Mouse (Mus musculus): ENCODE data around the gene Nell1. TPM values are rescaled to one million over a fixed set of nuclear protein-coding genes. Genes with fewer than 3 reads are reported as not detected.

The Nell1 gene
- polyA plus RNA-seq, 1 experiment from 2014 or later: 2.2 TPM

GRCm38 (mm10) chr7:50614101-50614500, 639.4 kb downstream of the Nell1 start:
- Histone ChIP-seq H3K4me2 (no peak overlapping the region), H3K27me3 (ENCODE audit: control insufficient read depth, insufficient read depth, low read length) (no peaks in the 10 kb centered on the region), H3K36me3 (ENCODE audit: control insufficient read depth, insufficient read depth, low read length) (no peaks in the 10 kb centered on the region), H3K9me3 (ENCODE audit: control insufficient read depth, low read length) (no peaks in the 10 kb centered on the region), H3K9ac (ENCODE audit: low read length) (no peak overlapping the region), H3K4me3 (ENCODE audit: low read depth, low read length) (no peak overlapping the region), H3K27ac (ENCODE audit: low read depth, low read length) (no peak overlapping the region), H3K4me1 (ENCODE audit: control insufficient read depth, insufficient read depth, low read length) (no peaks in the 10 kb centered on the region)
- DNase-seq (ENCODE audit: low spot score, missing footprints): no peak
- WGBS: 83% methylated on average over 2 of the region's 2 CpGs
- ATAC-seq (ENCODE audit: low FRiP score): no peak

GRCm38 (mm10) chr7:50629186-50629585, 654.5 kb downstream of the Nell1 start:
- H3K4me2 ChIP-seq: no peak overlapping the region
- no peaks in the 10 kb centered on the region for H3K27me3 ChIP-seq (ENCODE audit: control insufficient read depth, insufficient read depth, low read length)
- 72% methylated on average over 3 of the region's 3 CpGs for WGBS
- H3K4me1 ChIP-seq (ENCODE audit: control insufficient read depth, insufficient read depth, low read length): no peaks in the 10 kb centered on the region
- H3K4me3 ChIP-seq (ENCODE audit: low read depth, low read length): no peak overlapping the region
- H3K27ac ChIP-seq (ENCODE audit: low read depth, low read length): no peak overlapping the region
- no peaks in the 10 kb centered on the region for H3K36me3 ChIP-seq (ENCODE audit: control insufficient read depth, insufficient read depth, low read length)
- DNase-seq (ENCODE audit: low spot score, missing footprints) (no peak), ATAC-seq (ENCODE audit: low FRiP score) (no peak)
- H3K9me3 ChIP-seq (ENCODE audit: control insufficient read depth, low read length): no peaks in the 10 kb centered on the region
- no peak overlapping the region for H3K9ac ChIP-seq (ENCODE audit: low read length)

GRCm38 (mm10) chr7:50633147-50633546, 658.5 kb downstream of the Nell1 start:
- no peak overlapping the region for H3K4me2 ChIP-seq
- 44% methylated on average over 2 of the region's 2 CpGs for WGBS
- H3K27ac ChIP-seq (ENCODE audit: low read depth, low read length): no peak overlapping the region
- H3K9me3 ChIP-seq (ENCODE audit: control insufficient read depth, low read length): no peaks in the 10 kb centered on the region
- ATAC-seq (ENCODE audit: low FRiP score) (peak; percentile 83), DNase-seq (ENCODE audit: low spot score, missing footprints) (no peak)
- no peak overlapping the region for H3K9ac ChIP-seq (ENCODE audit: low read length)
- H3K4me1 ChIP-seq (ENCODE audit: control insufficient read depth, insufficient read depth, low read length): no peaks in the 10 kb centered on the region
- no peak overlapping the region for H3K4me3 ChIP-seq (ENCODE audit: low read depth, low read length)
- H3K36me3 ChIP-seq (ENCODE audit: control insufficient read depth, insufficient read depth, low read length): no peaks in the 10 kb centered on the region
- H3K27me3 ChIP-seq (ENCODE audit: control insufficient read depth, insufficient read depth, low read length): no peaks in the 10 kb centered on the region

GRCm38 (mm10) chr7:50672266-50672665, 697.6 kb downstream of the Nell1 start:
- ATAC-seq (ENCODE audit: low FRiP score): no peak
- no peaks in the 10 kb centered on the region for H3K9me3 ChIP-seq (ENCODE audit: control insufficient read depth, low read length)

DNA sequence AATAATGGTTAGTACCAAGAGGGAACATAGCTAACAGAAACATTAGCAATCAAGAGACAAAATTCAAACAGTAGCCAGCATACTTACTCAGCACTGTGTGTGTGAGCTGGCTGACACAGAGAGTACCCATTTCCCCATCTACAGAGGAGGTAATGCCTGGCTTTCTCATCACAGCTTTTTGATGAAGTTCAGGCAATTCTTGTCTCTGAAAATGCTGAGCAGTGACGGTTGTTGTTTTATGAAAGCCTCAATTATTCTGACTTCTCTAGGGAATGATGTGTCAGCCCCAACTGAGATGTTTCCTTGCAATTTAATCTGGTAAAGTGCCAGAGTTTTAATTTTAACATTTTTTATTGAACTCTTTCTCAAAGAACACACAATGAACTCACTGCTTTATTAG, 700.8 kb downstream of the Nell1 start:
- no peak for DNase-seq (ENCODE audit: low spot score, missing footprints)
- no peak for ATAC-seq (ENCODE audit: low FRiP score)
- Histone ChIP-seq H3K4me3 (ENCODE audit: low read depth, low read length) (no peak overlapping the region), H3K4me1 (ENCODE audit: control insufficient read depth, insufficient read depth, low read length) (no peaks in the 10 kb centered on the region), H3K36me3 (ENCODE audit: control insufficient read depth, insufficient read depth, low read length) (no peaks in the 10 kb centered on the region), H3K4me2 (no peak overlapping the region), H3K9me3 (ENCODE audit: control insufficient read depth, low read length) (no peaks in the 10 kb centered on the region), H3K27ac (ENCODE audit: low read depth, low read length) (no peak overlapping the region), H3K27me3 (ENCODE audit: control insufficient read depth, insufficient read depth, low read length) (no peaks in the 10 kb centered on the region), H3K9ac (ENCODE audit: low read length) (no peak overlapping the region)
- 83% methylated on average over 1 of the region's 1 CpGs for whole genome bisulfite sequencing

More at GRCm38 (mm10) chr7:50672266-50672665, 697.6 kb downstream of the Nell1 start:
- Histone ChIP-seq H3K4me2 (no peak overlapping the region), H3K9ac (ENCODE audit: low read length) (no peak overlapping the region), H3K4me1 (ENCODE audit: control insufficient read depth, insufficient read depth, low read length) (no peaks in the 10 kb centered on the region), H3K27ac (ENCODE audit: low read depth, low read length) (no peak overlapping the region), H3K36me3 (ENCODE audit: control insufficient read depth, insufficient read depth, low read length) (no peaks in the 10 kb centered on the region), H3K27me3 (ENCODE audit: control insufficient read depth, insufficient read depth, low read length) (no peaks in the 10 kb centered on the region), H3K4me3 (ENCODE audit: low read depth, low read length) (no peak overlapping the region)
- no peak for DNase-seq (ENCODE audit: low spot score, missing footprints)
- WGBS: 81% methylated on average over 4 of the region's 4 CpGs

DNA sequence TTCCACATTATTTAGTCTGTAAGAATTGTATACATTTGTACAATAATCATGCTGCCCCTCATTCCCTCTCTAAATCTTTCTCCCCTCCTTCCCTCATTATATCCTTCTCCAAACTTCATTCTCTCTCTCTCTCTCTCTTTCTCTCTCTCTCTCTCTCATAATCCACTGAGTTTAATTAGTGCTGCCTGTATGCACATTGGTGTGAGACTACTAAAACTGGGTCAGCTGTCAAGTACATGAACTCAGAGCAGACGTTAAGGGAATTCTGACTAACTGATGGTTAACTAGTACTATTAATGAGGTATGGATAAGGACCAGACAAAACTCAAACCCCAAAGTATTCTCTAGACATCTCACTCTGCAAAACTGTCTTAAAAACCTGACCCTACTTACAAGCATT, 702.8 kb downstream of the Nell1 start:
- ATAC-seq (ENCODE audit: low FRiP score) (no peak), DNase-seq (ENCODE audit: low spot score, missing footprints) (no peak)
- Histone ChIP-seq H3K27me3 (ENCODE audit: control insufficient read depth, insufficient read depth, low read length) (no peaks in the 10 kb centered on the region), H3K9ac (ENCODE audit: low read length) (no peak overlapping the region), H3K9me3 (ENCODE audit: control insufficient read depth, low read length) (no peaks in the 10 kb centered on the region), H3K36me3 (ENCODE audit: control insufficient read depth, insufficient read depth, low read length) (no peaks in the 10 kb centered on the region), H3K4me2 (no peak overlapping the region), H3K4me3 (ENCODE audit: low read depth, low read length) (no peak overlapping the region), H3K27ac (ENCODE audit: low read depth, low read length) (no peak overlapping the region), H3K4me1 (ENCODE audit: control insufficient read depth, insufficient read depth, low read length) (no peaks in the 10 kb centered on the region)
- WGBS: 86% methylated on average over 1 of the region's 1 CpGs

DNA sequence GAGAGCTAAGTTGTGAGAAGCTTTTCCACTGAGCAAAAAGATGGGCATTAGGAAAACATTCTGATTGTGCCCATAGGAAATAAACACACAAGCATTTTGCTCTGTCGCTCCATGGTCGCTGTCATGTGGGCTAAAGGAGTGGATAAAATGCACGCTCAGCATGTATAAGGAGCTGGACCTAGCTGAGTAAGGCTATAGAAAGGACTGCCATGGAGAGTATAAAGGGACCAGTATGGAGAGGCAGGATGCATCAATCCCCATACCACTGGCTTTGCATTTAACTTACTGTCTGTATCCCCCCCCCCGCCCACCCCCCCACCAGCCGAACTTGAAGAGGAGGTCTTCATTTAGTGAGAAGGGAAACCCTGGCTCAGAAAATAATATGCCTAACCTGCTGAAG, 711.7 kb downstream of the Nell1 start:
- Histone ChIP-seq H3K9me3 (ENCODE audit: control insufficient read depth, low read length) (no peaks in the 10 kb centered on the region), H3K4me1 (ENCODE audit: control insufficient read depth, insufficient read depth, low read length) (no peaks in the 10 kb centered on the region), H3K4me3 (ENCODE audit: low read depth, low read length) (no peak overlapping the region), H3K9ac (ENCODE audit: low read length) (no peak overlapping the region), H3K27me3 (ENCODE audit: control insufficient read depth, insufficient read depth, low read length) (no peaks in the 10 kb centered on the region), H3K36me3 (ENCODE audit: control insufficient read depth, insufficient read depth, low read length) (no peaks in the 10 kb centered on the region), H3K4me2 (no peak overlapping the region), H3K27ac (ENCODE audit: low read depth, low read length) (no peak overlapping the region)
- WGBS: 87% methylated on average over 5 of the region's 5 CpGs
- DNase-seq (ENCODE audit: low spot score, missing footprints): no peak
- no peak for ATAC-seq (ENCODE audit: low FRiP score)

GRCm38 (mm10) chr7:50725166-50725565, 750.5 kb downstream of the Nell1 start:
- no peaks in the 10 kb centered on the region for H3K9me3 ChIP-seq (ENCODE audit: control insufficient read depth, low read length)
- no peak overlapping the region for H3K4me3 ChIP-seq (ENCODE audit: low read depth, low read length)
- H3K36me3 ChIP-seq (ENCODE audit: control insufficient read depth, insufficient read depth, low read length): no peaks in the 10 kb centered on the region
- H3K27me3 ChIP-seq (ENCODE audit: control insufficient read depth, insufficient read depth, low read length): no peaks in the 10 kb centered on the region
- H3K27ac ChIP-seq (ENCODE audit: low read depth, low read length): no peak overlapping the region
- no peaks in the 10 kb centered on the region for H3K4me1 ChIP-seq (ENCODE audit: control insufficient read depth, insufficient read depth, low read length)
- no peak overlapping the region for H3K4me2 ChIP-seq
- H3K9ac ChIP-seq (ENCODE audit: low read length): no peak overlapping the region
- no peak for DNase-seq (ENCODE audit: low spot score, missing footprints)
- 58% methylated on average over 3 of the region's 3 CpGs for WGBS
- no peak for ATAC-seq (ENCODE audit: low FRiP score)

- DNase-seq (ENCODE audit: low spot score, missing footprints) (no peak), ATAC-seq (ENCODE audit: low FRiP score) (no peak)
- no peak overlapping the region for H3K4me3 ChIP-seq (ENCODE audit: low read depth, low read length)
- H3K36me3 ChIP-seq (ENCODE audit: control insufficient read depth, insufficient read depth, low read length): no peaks in the 10 kb centered on the region
- no peak overlapping the region for H3K27ac ChIP-seq (ENCODE audit: low read depth, low read length)
- H3K4me1 ChIP-seq (ENCODE audit: control insufficient read depth, insufficient read depth, low read length): no peaks in the 10 kb centered on the region
- H3K9ac ChIP-seq (ENCODE audit: low read length): no peak overlapping the region
- H3K9me3 ChIP-seq (ENCODE audit: control insufficient read depth, low read length): no peaks in the 10 kb centered on the region
- 54% methylated on average over 4 of the region's 4 CpGs for WGBS
- no peaks in the 10 kb centered on the region for H3K27me3 ChIP-seq (ENCODE audit: control insufficient read depth, insufficient read depth, low read length)
- H3K4me2 ChIP-seq: no peak overlapping the region
These were observed 756.3 kb downstream of the Nell1 start for GRCm38 (mm10) chr7:50730951-50731350.

GRCm38 (mm10) chr7:50755516-50755915, 780.9 kb downstream of the Nell1 start:
- Histone ChIP-seq H3K4me3 (ENCODE audit: low read depth, low read length) (no peak overlapping the region), H3K36me3 (ENCODE audit: control insufficient read depth, insufficient read depth, low read length) (no peaks in the 10 kb centered on the region), H3K4me1 (ENCODE audit: control insufficient read depth, insufficient read depth, low read length) (no peaks in the 10 kb centered on the region), H3K9ac (ENCODE audit: low read length) (no peak overlapping the region), H3K27ac (ENCODE audit: low read depth, low read length) (no peak overlapping the region), H3K27me3 (ENCODE audit: control insufficient read depth, insufficient read depth, low read length) (no peaks in the 10 kb centered on the region), H3K9me3 (ENCODE audit: control insufficient read depth, low read length) (no peaks in the 10 kb centered on the region), H3K4me2 (no peak overlapping the region)
- DNase-seq (ENCODE audit: low spot score, missing footprints) (no peak), ATAC-seq (ENCODE audit: low FRiP score) (no peak)
- 87% methylated on average over 3 of the region's 3 CpGs for WGBS
